Mouse (Mus musculus) liver, embryonic 14.5 days (tissue): ENCODE results near the gene Cth. TPM values are rescaled to one million over a fixed set of nuclear protein-coding genes. Genes with fewer than 3 reads are reported as not detected.

Experiments
- ATAC-seq: fragments of 200-750 bp; cut with Nextera tagmentation; 2 replicates; pipeline ENCODE4 v1.8.0; 2017; ENCODE audit warnings: moderate number of reproducible peaks, mild to moderate bottlenecking, moderate library complexity; ENCODE audit not compliant: insufficient read depth
- DNase-seq, 3 experiments: peaks; one replicate each; pipeline ENCODE4 v3.0.0-alpha.2; 2012 to 2013; ENCODE audit warnings: low read depth in 3 of 3, low spot score in 3 of 3
- H3K27ac ChIP-seq: fragments of 300-500 bp; sonication (generic); 2 replicates; pipeline ENCODE4 v1.5.1; 2014; ENCODE audit warnings: moderate library complexity, mild to moderate bottlenecking, control low read depth, inconsistent platforms
- H3K27me3 ChIP-seq: fragments of 300-500 bp; sonication (generic); 2 replicates; pipeline ENCODE4 v1.6.1; 2014; ENCODE audit warnings: mild to moderate bottlenecking, low read length, moderate library complexity; ENCODE audit not compliant: control insufficient read depth, insufficient read depth
- H3K36me3 ChIP-seq: fragments of 300-500 bp; sonication (generic); replicated peaks from 2 replicates; pipeline ENCODE4 v1.6.1; 2014; ENCODE audit warnings: low read depth; ENCODE audit not compliant: control insufficient read depth, insufficient read depth
- H3K4me1 ChIP-seq, 2 experiments: fragments of 200-500 bp in 1 of 2; fragments of 300-500 bp in 1 of 2; sonication (generic) in 1 of 2; replicated peaks; 2 replicates each; pipeline ENCODE4 v1.6.1; 2012 to 2014; ENCODE audit warnings: antibody characterized with exemption in 1 of 2, inconsistent platforms in 1 of 2, low read length in 1 of 2; ENCODE audit not compliant: control insufficient read depth in 2 of 2, insufficient read depth in 2 of 2
- H3K4me2 ChIP-seq: fragments of 300-500 bp; sonication (generic); 2 replicates; pipeline ENCODE4 v1.6.1; 2014; ENCODE audit warnings: low read depth, mild to moderate bottlenecking, control low read depth, moderate library complexity
- H3K4me3 ChIP-seq, 2 experiments: fragments of 200-500 bp in 1 of 2; fragments of 300-500 bp in 1 of 2; sonication (generic) in 1 of 2; 2 replicates each; pipeline ENCODE4 v1.5.1; 2012 to 2014; ENCODE audit warnings: low read depth in 2 of 2, low read length in 2 of 2, mild to moderate bottlenecking in 2 of 2, control low read depth in 1 of 2, inconsistent platforms in 1 of 2, moderate library complexity in 1 of 2; ENCODE audit not compliant: insufficient read depth in 1 of 2
- H3K9ac ChIP-seq: fragments of 300-500 bp; sonication (generic); replicated peaks from 2 replicates; pipeline ENCODE4 v1.6.1; 2014; ENCODE audit warnings: mild to moderate bottlenecking, control low read depth, moderate library complexity
- H3K9me3 ChIP-seq: fragments of 300-500 bp; sonication (generic); 2 replicates; pipeline ENCODE4 v1.6.1; 2016; ENCODE audit warnings: low read length, mixed read lengths; ENCODE audit not compliant: control insufficient read depth
- CTCF ChIP-seq: IDR thresholded peaks from 2 replicates; pipeline ENCODE4 v1.5.1; 2016; ENCODE audit warnings: antibody characterized with exemption, low read depth, control low read depth
- EP300 ChIP-seq: IDR thresholded peaks from 2 replicates; pipeline ENCODE4 v1.6.1; 2016; ENCODE audit warnings: antibody characterized with exemption, low read depth
- WGBS: fragments of 180-500 bp; shearing (Covaris S2); extraction: QIAGEN DNeasy Blood & Tissue Kit; methylation state at CpG from one replicate; pipeline ENCODE4 v1.1.7; 2014; ENCODE audit not compliant: insufficient replicate concordance; 5-methylcytosine and 5-hydroxymethylcytosine counted together
- polyA plus RNA-seq, 2 experiments: library from polyadenylated mRNA; depleted of rRNA in 1 of 2; stranded (reverse) in 1 of 2; unstranded in 1 of 2; fragments of >200 nt; fragmentation: Nextera tagmentation in 1 of 2; extraction: Ambion mirVana in 1 of 2; gene quantifications; 2 replicates each; pipeline versions ENCODE4 v1.2.1 to v1.2.3; 2012 to 2014

The Cth gene
- polyA plus RNA-seq, 2 experiments: 25.3 to 32.6 TPM

GRCm38 (mm10) chr3:157928731-157929130 lies 3.9 kb upstream of the Cth start:
- Histone ChIP-seq H3K4me1 (peaks cover 0 to 3% of the 10 kb centered on the region in 2 experiments; a peak in 2 of 4 replicates), H3K27ac (no peak overlapping the region), H3K9ac (no peak overlapping the region), H3K27me3 (no peaks in the 10 kb centered on the region; the same call in 1 of the 2 replicates), H3K36me3 (no peaks in the 10 kb centered on the region), H3K4me3 (no peak overlapping the region), H3K9me3 (no peaks in the 10 kb centered on the region), H3K4me2 (no peak overlapping the region)
- DNase-seq (no peak), ATAC-seq (no peak)
- TF ChIP-seq CTCF (no peak), EP300 (no peak)
- WGBS: 63% methylated on average over 2 of the region's 2 CpGs

- WGBS: 37% methylated on average over 2 of the region's 2 CpGs
- Histone ChIP-seq H3K36me3 (no peaks in the 10 kb centered on the region), H3K27ac (no peak overlapping the region)
Observed at GRCm38 (mm10) chr3:157926761-157927160, 1.9 kb upstream of the Cth start.

GRCm38 (mm10) chr3:157925706-157926510 lies 1.0 kb upstream of the Cth start:
- DNase-seq (no peak), ATAC-seq (no peak)
- WGBS: 72% methylated on average over 14 of the region's 14 CpGs
- Histone ChIP-seq H3K27me3 (no peaks in the 10 kb centered on the region; the same call in 1 of the 2 replicates), H3K9me3 (no peaks in the 10 kb centered on the region), H3K36me3 (no peaks in the 10 kb centered on the region), H3K4me2 (no peak overlapping the region), H3K9ac (no peak overlapping the region), H3K27ac (no peak overlapping the region), H3K4me3 (no peak overlapping the region), H3K4me1 (peaks cover 0 to 3% of the 10 kb centered on the region in 2 experiments; a peak in 2 of 4 replicates)
- TF ChIP-seq EP300: no peak

More at GRCm38 (mm10) chr3:157926761-157927160, 1.9 kb upstream of the Cth start:
- H3K9me3 ChIP-seq: no peaks in the 10 kb centered on the region
- H3K4me1 ChIP-seq: peaks cover 0 to 3% of the 10 kb centered on the region in 2 experiments; a peak in 2 of 4 replicates
- no peak for DNase-seq
- no peaks in the 10 kb centered on the region; the same call in 1 of the 2 replicates for H3K27me3 ChIP-seq
- H3K9ac ChIP-seq: no peak overlapping the region
- H3K4me3 ChIP-seq: no peak overlapping the region
- no peak for TF ChIP-seq CTCF
- TF ChIP-seq EP300: no peak
- ATAC-seq: no peak
- H3K4me2 ChIP-seq: no peak overlapping the region

- Histone ChIP-seq H3K9ac (no peak overlapping the region), H3K27me3 (no peaks in the 10 kb centered on the region), H3K4me2 (peak overlapping the region; percentile 88), H3K9me3 (no peaks in the 10 kb centered on the region), H3K4me1 (peaks cover 0 to 3% of the 10 kb centered on the region in 2 experiments; a peak in 2 of 4 replicates), H3K4me3 (peak overlapping the region in 1 of 2 experiments; percentile 16; a peak in 1 of 4 replicates), H3K36me3 (no peaks in the 10 kb centered on the region), H3K27ac (no peak overlapping the region)
- DNase-seq (no peak), ATAC-seq (no peak)
- WGBS: 77% methylated on average over 3 of the region's 3 CpGs
- TF ChIP-seq EP300 (no peak), CTCF (no peak)
Observed at GRCm38 (mm10) chr3:157923268-157923835, 1.5 kb downstream of the Cth start.

- no peak overlapping the region for H3K9ac ChIP-seq
- TF ChIP-seq EP300 (no peak), CTCF (no peak)
- DNase-seq: no peak
- peaks cover 0 to 3% of the 10 kb centered on the region in 2 experiments; a peak in 2 of 4 replicates for H3K4me1 ChIP-seq
- no peaks in the 10 kb centered on the region for H3K9me3 ChIP-seq
- no peaks in the 10 kb centered on the region for H3K27me3 ChIP-seq
- ATAC-seq: no peak
- WGBS: 64% methylated on average over 2 of the region's 2 CpGs
- no peaks in the 10 kb centered on the region for H3K36me3 ChIP-seq
- no peak overlapping the region for H3K4me2 ChIP-seq
- H3K27ac ChIP-seq: no peak overlapping the region
- no peak overlapping the region for H3K4me3 ChIP-seq
Observed at GRCm38 (mm10) chr3:157921376-157921775, 3.5 kb downstream of the Cth start.
